Mouse (Mus musculus) ES-E14 (cell line): ENCODE measurements around the gene Fzr1. TPM values are rescaled to one million over a fixed set of nuclear protein-coding genes. Genes with fewer than 3 reads are reported as not detected.
A peak's percentile ranks its signal among the peaks of the same experiment; 100 is the strongest.

Source experiments
- DNase-seq: peaks from one replicate; pipeline ENCODE4 v3.0.0-alpha.2; 2013; ENCODE audit warnings: low read depth, low spot score
- H3K27ac ChIP-seq: 2 replicates; pipeline ENCODE4 v1.5.1; 2012; ENCODE audit warnings: low read depth, mild to moderate bottlenecking, low read length, moderate library complexity, mixed read lengths; ENCODE audit not compliant: poor library complexity, insufficient read depth, severe bottlenecking
- H3K36me3 ChIP-seq: 2 replicates; pipeline ENCODE4 v1.6.1; 2012; ENCODE audit warnings: mild to moderate bottlenecking, low read length, moderate library complexity, mixed read lengths; ENCODE audit not compliant: control insufficient read depth, poor library complexity, insufficient read depth, severe bottlenecking
- H3K4me1 ChIP-seq, 2 experiments: fragments of 150-350 bp in 1 of 2; sonication (generic) in 1 of 2; 2 replicates each; pipeline ENCODE4 v1.6.1; 2012; ENCODE audit warnings: low read length in 2 of 2, mild to moderate bottlenecking in 1 of 2, mixed read lengths in 1 of 2; ENCODE audit not compliant: control insufficient read depth in 2 of 2, insufficient read depth in 2 of 2, poor library complexity in 1 of 2
- H3K4me3 ChIP-seq, 2 experiments: fragments of 150-350 bp in 1 of 2; sonication (generic) in 1 of 2; 2 replicates each; pipeline ENCODE4 v1.5.1; 2012; ENCODE audit warnings: low read length in 2 of 2, low read depth in 1 of 2, mild to moderate bottlenecking in 1 of 2, mixed read lengths in 1 of 2; ENCODE audit not compliant: insufficient read depth in 1 of 2, poor library complexity in 1 of 2, severe bottlenecking in 1 of 2
- H3K9ac ChIP-seq: 2 replicates; pipeline ENCODE4 v1.6.1; 2012; ENCODE audit warnings: low read depth, mild to moderate bottlenecking, low read length, mixed read lengths; ENCODE audit not compliant: poor library complexity, insufficient read depth, severe bottlenecking
- H3K9me3 ChIP-seq: fragments of 150-350 bp; sonication (generic); 2 replicates; pipeline ENCODE4 v1.6.1; 2012; ENCODE audit warnings: low read depth, mild to moderate bottlenecking, low read length; ENCODE audit not compliant: control insufficient read depth, insufficient read depth
- CHD2 ChIP-seq: IDR thresholded peaks from 2 replicates; pipeline ENCODE4 v1.6.1; 2014; ENCODE audit warnings: mild to moderate bottlenecking, low read depth, low read length, inconsistent platforms
- HCFC1 ChIP-seq: IDR thresholded peaks from 2 replicates; pipeline ENCODE4 v1.6.1; 2012; ENCODE audit warnings: low read length, inconsistent platforms, borderline replicate concordance; ENCODE audit not compliant: insufficient read depth
- MAFK ChIP-seq: IDR thresholded peaks from 2 replicates; pipeline ENCODE4 v1.6.1; 2014; ENCODE audit warnings: mild to moderate bottlenecking, low read depth, low read length, inconsistent platforms; ENCODE audit not compliant: insufficient read depth
- ZC3H11A ChIP-seq: IDR thresholded peaks from 2 replicates; pipeline ENCODE4 v1.6.1; 2012; ENCODE audit warnings: low read depth, mild to moderate bottlenecking, inconsistent platforms, low read length, borderline replicate concordance
- ZNF384 ChIP-seq: IDR thresholded peaks from 2 replicates; pipeline ENCODE4 v1.6.1; 2012; ENCODE audit warnings: low read depth, low read length, inconsistent platforms
- in situ Hi-C, 2 experiments: fragments of 600-800 bp; cut with MboI; formaldehyde crosslinking; loops; one replicate each; pipeline ENCODE4 v1.15.1; 2025; ENCODE audit warnings: low sequenced_read_pairs in 2 of 2, inconsistent platforms in 1 of 2; ENCODE audit not compliant: unreplicated experiment in 2 of 2
- total RNA-seq: library from RNA; depleted of rRNA; stranded (reverse); fragments of 300-350 nt; gene quantifications from 2 replicates; pipeline ENCODE4 v1.2.3, GENCODE M21; 2012

Gene Fzr1
- total RNA-seq, 1 experiment: 63.0 TPM

DNA sequence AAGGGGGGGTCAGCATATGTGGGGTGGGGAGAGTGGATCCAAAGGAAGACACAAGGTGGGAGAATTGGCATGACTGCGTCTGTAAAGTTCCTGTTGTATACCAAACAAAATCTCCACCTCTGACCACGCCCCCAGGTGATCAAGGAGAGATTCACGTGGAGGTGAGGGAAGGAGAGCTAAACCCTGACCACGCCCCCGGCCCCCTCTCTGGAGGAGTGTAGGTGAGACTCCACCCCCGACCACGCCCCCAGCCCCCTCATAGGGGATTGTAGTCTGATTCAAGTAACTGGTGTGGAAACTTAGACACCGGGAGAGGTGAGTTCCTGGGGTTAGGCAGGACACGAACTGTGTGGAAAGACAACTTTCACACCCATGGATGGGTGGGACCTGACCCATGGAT, 25.8 kb upstream of the Fzr1 start:
- Histone ChIP-seq H3K4me1 (peaks cover 8 to 65% of the 10 kb centered on the region in 2 experiments; a peak in 3 of 4 replicates), H3K27ac (no peak overlapping the region), H3K36me3 (peaks cover 10% of the 10 kb centered on the region; the same call in 1 of the 2 replicates), H3K9me3 (no peaks in the 10 kb centered on the region), H3K9ac (peak overlapping the region; percentile 5; the same call in 1 of the 2 replicates), H3K4me3 (0 out of 4 replicates have a peak overlapping the region, but pooled peaks of 1 of the 2 experiments have one; percentile 19)
- DNase-seq: peak; percentile 87
- no peak for TF ChIP-seq ZC3H11A
- TF ChIP-seq MAFK: no peak
- no peak for TF ChIP-seq CHD2
- TF ChIP-seq ZNF384: no peak
- TF ChIP-seq HCFC1: no peak
- in situ Hi-C loops: no loop called here

GRCm38 (mm10) chr10:81403511-81403910, 25.2 kb upstream of the Fzr1 start:
- Histone ChIP-seq H3K4me1 (peaks cover 8 to 60% of the 10 kb centered on the region in 2 experiments; a peak in 3 of 4 replicates), H3K9me3 (no peaks in the 10 kb centered on the region), H3K4me3 (0 out of 4 replicates have a peak overlapping the region, but pooled peaks of 1 of the 2 experiments have one; percentile 4), H3K27ac (no peak overlapping the region), H3K9ac (no peak overlapping the region), H3K36me3 (peaks cover 10% of the 10 kb centered on the region; the same call in 1 of the 2 replicates)
- in situ Hi-C loops: no loop called here
- DNase-seq: no peak
- TF ChIP-seq HCFC1: no peak
- TF ChIP-seq ZNF384: no peak
- no peak for TF ChIP-seq CHD2
- no peak for TF ChIP-seq MAFK
- TF ChIP-seq ZC3H11A: no peak

DNA sequence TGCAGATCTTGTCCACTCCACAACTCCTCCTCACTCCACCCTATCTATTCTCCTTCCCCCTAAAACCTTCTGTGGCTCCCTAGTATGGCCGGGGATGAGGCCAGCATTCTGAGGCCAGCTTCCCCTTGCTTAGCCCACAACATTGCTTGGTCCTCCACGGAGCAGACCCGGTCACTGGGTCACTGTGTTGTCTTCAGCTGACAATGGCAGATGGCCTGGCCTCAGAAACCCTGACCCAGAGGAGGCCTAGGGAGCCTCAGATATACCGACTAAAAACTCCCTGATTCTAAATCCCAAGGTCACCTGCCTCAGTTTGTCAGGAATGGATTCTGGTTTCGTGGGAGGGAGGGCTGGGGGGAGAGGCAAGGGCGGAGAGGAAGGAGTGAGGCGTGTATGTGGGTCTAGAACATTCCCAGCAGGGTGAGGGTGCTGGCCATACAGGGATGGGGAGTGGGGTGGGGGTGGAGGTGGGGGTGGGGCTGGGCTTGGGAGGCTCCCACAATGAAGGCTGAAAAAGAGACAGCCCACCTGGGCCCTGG, 24.0 kb upstream of the Fzr1 start:
- peak overlapping the region; percentile 49 to 55 for H3K4me3 ChIP-seq
- in situ Hi-C loops: no loop called here
- H3K27ac ChIP-seq: peak overlapping the region; percentile 90
- TF ChIP-seq ZC3H11A: no peak
- TF ChIP-seq MAFK: no peak
- peaks cover 8 to 55% of the 10 kb centered on the region in 2 experiments; a peak in 3 of 4 replicates for H3K4me1 ChIP-seq
- H3K9ac ChIP-seq: 0 out of 2 replicates have a peak overlapping the region, but pooled peaks have one; percentile 23
- peaks cover 10% of the 10 kb centered on the region; the same call in 1 of the 2 replicates for H3K36me3 ChIP-seq
- H3K9me3 ChIP-seq: no peaks in the 10 kb centered on the region
- DNase-seq: no peak

DNA sequence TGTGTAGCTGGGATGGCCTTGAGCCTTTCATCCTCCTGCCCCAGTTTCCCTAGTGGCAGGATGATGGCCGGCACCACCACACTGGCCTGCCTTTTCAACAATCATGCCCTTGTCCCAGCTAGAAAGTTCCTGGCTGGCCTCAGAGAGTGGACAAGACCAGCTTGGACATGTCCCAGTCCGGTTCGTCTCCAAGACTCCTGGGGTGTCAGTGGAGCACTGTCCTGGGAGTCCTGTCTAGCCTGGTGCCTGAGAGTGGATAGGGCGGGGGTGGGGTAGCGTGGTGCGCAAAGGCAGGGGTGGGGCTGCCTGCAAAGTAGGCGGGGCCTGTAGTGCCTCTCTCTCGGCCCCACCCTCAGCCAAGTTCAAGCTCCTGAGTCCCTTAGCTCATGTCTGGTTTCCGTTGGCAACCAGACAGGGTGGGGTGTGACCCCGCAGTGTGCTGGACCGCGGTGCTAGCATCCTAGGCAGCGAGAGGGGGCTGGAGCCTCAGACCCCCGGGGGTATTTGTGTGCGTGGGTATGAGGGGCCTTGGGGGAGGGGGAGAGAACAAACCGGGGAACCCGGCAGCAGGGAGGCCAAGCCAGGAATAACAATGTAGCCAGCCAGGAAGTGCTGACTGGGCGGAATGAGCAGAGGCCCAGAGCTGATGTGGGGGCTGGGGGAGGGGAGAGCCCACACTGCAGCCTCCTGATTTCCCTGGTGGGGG, 23.4 kb upstream of the Fzr1 start:
- Histone ChIP-seq H3K4me3 (peak overlapping the region; percentile 49 to 55), H3K9ac (peak overlapping the region; percentile 70), H3K9me3 (no peaks in the 10 kb centered on the region), H3K27ac (peak overlapping the region; percentile 90), H3K4me1 (peaks cover 8 to 55% of the 10 kb centered on the region in 2 experiments; a peak in 3 of 4 replicates), H3K36me3 (peaks cover 10% of the 10 kb centered on the region; the same call in 1 of the 2 replicates)
- DNase-seq: peak; percentile 84
- in situ Hi-C loops: no loop called here
- TF ChIP-seq CHD2 (no peak), MAFK (peak; percentile 98), HCFC1 (no peak), ZC3H11A (no peak), ZNF384 (no peak)
